Mouse (Mus musculus) thymus, postnatal 25 days (tissue): ENCODE measurements around the gene Cstf1.

ENCODE experiments used
- DNase-seq: peaks from one replicate; pipeline ENCODE4 v3.0.0; 2022

The Cstf1 gene

GRCm38 (mm10) chr2:172376999-172377515 is 6.6 kb downstream of the Cstf1 start:
- no peak for DNase-seq

DNA sequence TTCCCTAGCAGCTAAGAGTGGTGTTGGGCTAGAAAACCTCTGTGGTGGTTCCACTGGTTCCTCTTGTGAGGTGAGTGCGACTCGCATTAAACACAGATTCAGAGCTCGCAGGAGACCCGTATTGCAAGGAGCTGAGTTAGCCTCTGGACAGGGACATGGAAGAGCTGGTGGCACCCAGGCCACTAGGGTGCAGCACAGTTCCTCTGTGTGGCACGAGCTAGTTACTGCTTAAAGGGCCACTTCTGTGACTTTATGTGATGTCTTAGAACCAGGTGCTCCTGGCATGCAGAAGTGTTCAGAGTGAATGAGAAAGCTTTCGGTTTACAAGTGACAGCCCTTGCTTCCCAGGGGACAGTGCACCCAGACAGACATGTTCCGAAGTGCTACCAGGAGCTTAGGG is 7.9 kb downstream of the Cstf1 start:
- DNase-seq: peak; percentile 84

- no peak for DNase-seq
These were observed 10.0 kb downstream of the Cstf1 start for GRCm38 (mm10) chr2:172380513-172380912.

DNA sequence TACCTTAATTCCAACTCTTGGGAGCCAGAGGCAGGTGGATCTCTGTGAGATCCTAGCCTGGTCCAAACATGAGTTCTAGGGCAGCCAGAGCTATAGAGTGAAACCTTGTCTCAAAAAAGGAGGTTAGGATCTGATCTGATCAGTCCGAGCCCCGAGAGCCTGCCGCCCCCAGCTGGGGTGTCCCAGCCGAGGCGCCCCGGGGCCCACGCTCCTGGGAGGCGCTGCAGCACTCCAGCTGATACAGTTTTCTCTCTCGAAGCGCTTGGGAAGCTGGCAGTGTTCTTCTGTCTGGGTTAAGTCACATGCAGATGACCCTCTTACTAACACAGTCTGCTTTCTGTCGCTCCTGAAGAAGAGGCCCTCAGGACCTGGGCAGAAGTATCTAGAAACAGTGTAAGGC is 10.9 kb downstream of the Cstf1 start:
- peak; percentile 53 for DNase-seq

GRCm38 (mm10) chr2:172381898-172382297 is 11.4 kb downstream of the Cstf1 start:
- DNase-seq: peak; percentile 75

GRCm38 (mm10) chr2:172384715-172385114 is 14.2 kb downstream of the Cstf1 start:
- DNase-seq: no peak

- DNase-seq: peak; percentile 55
These were observed 19.9 kb downstream of the Cstf1 start for GRCm38 (mm10) chr2:172390341-172390740.

DNA sequence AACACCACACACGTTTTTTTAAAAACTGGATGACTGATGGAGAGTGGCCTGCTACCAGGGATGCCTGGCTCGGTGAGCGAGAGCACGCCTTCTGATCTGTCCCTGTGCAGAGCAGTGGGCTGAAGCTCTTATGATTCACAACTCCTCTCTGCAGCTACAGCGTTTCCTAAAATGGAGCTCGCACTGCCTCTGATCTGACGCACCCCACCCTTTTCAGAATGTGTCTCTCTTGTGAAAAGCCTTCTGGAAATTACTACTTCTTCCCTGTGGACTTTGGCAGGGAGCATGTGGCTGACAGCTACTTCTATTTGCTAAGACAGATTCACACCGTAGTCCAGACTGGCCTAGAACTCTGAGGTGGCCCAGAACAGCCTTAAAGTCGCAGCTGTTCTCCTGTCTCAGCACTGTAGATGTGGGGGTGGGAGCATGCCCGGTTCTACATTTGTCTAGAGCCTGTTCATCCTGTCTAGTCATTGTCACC is 21.6 kb downstream of the Cstf1 start:
- DNase-seq: peak; percentile 54

- DNase-seq: peak; percentile 71
These were observed 23.0 kb downstream of the Cstf1 start, which contains the start of gene Cass4 for GRCm38 (mm10) chr2:172393391-172394051. TSS of gene Cass4 (plus strand) at chr2:172393794.

DNA sequence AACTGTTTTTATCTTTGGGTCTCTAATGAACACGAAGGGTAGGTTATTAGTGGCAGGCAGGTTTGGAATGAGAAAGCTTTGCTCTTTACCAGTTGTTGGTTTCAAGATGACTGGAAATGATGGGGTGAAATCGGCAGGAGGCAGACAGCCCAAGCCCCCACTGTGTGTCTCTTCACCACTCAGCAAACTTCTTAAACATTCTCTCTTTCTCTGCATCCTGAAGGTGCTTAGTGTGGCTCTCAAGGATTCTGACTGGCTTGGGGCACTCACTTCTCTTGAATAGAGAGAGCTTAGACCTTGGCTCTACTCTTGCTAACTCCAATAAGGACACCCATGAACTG is 23.5 kb downstream of the Cstf1 start:
- no peak for DNase-seq

DNA sequence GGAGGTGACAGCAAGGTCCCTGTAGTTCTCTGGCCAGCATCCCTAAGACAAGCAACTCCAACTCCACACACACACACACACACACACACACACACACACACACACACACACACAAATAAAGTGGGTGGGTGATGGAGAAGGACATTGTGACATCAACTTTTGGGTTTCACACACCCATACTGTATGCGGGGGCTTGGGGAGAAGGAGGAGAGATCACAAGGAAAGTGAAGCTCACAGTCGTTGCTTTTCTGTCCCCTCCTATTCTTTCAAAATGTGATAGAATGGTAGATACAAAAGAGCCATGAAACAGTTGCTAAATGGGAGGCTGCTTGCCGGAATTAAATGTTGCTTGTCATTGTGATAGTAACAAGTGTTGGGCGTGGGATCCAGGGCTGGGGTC is 24.2 kb downstream of the Cstf1 start:
- no peak for DNase-seq

DNA sequence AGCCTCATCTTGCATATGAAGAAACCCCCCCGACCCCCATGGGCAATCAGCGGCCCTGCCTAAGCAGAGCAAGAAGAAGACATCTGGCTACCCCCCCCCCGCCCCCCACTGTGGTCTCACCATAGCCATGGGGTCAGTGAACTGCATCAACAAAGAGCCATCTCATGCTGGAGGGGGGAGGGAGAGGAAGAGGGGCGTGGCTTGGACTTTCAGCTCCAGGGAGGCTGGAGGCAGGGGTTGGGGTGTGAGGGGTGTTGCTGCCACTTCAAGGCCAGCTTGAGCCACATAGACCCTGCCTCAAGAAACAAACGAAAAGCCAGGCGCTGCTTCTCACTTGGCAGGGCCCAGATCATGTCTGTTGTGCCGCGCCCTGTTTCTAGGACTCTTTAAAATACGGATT is 25.5 kb downstream of the Cstf1 start:
- DNase-seq: no peak

DNA sequence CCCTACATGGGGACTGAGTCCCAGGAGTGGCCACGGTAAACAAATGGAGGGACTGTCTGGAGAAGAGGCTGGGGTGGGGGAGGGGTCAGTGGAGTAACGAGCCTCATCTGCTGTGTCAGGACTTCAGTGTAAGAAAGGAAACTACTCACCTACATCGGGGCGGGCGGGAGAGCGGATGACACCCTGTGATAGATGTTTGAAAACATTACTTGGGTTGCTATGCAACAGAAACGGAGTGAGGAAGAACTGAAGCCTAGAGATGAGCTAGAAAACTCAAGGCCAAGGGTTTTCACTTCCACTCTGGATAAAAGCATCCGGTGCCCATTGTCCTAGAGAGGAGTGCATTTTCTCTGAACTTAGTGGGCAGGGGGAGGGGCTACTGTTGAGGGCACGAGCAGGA is 29.4 kb downstream of the Cstf1 start:
- peak; percentile 44 for DNase-seq

- peak; percentile 47 for DNase-seq
These were observed 30.8 kb downstream of the Cstf1 start for GRCm38 (mm10) chr2:172401116-172401825.

DNA sequence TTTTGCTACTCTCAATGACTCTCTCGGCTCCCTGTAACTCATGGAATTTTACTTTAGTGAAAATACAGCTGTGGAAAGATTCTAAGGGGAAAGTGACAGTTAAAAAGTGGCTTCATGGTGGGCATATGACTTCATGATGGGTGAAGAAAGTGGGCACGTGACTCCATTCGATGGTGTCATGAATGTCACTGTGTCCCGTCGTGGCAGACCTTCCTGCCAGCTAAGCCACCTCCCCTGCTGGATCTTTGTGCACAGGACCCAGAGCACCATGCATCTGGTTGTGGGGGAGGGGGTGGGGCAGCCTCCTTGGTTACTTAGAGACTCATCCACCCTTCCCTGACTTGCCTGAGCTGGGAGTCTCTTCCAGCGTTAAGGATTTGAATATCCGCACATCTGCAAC is 33.8 kb downstream of the Cstf1 start:
- no peak for DNase-seq

DNA sequence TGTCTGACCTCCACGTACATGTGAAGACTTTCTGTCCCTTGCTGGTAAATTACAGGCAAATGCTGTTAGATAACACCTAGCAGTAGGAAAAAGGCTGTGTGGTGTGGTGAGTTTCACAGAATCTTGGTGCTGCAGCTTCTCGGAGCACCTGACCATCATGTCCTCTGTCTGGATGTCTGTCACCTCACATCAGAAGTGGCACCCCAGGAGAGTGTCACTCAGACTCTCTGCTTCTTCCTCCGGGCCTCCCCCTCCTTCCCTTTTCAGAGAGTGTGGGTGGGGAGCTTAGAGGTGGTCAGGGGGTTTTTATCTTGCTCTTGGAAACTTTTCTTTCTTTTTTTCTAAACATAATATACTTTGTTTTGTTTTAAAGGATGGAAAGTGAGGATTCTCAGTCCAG is 34.5 kb downstream of the Cstf1 start:
- DNase-seq: no peak

DNA sequence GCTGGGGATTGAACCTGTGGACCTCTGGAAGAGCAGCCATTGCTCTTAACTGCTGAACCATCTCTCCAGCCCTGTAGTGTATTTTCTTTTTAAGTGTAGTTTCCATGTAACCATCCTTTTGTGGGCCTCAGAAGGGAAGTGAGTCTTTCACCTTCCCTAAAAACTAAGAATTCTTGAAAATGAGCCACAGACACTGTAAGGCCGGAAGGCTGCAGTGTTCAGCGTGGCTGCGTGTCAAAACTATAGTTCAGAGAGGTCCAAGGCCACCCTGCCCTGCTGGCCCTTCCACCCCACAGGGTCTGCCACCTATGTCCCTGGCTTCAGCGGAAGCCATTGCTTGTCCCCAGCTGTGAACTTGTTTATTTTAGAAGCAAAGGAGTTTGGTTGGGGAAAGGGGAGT is 35.7 kb downstream of the Cstf1 start:
- no peak for DNase-seq

DNA sequence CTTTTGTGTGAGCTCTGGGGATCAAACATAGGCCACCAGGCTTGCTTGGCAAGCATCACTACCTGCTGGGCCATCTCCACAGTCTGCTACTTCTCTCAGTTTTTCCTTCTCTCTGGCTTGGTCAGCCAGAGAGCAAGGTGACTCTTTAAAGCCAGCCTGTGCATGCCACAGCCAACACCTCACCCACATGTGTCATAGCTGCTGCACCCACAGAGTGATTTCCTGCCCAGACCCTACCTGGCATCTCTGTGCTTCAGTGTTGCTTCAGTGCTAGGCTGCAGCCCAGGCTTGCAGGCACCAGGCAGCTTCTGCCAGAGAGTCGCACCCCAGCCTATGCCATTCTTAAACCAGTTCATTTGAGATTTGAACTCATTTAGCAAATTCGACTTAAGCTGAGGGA is 37.0 kb downstream of the Cstf1 start:
- DNase-seq: no peak

DNA sequence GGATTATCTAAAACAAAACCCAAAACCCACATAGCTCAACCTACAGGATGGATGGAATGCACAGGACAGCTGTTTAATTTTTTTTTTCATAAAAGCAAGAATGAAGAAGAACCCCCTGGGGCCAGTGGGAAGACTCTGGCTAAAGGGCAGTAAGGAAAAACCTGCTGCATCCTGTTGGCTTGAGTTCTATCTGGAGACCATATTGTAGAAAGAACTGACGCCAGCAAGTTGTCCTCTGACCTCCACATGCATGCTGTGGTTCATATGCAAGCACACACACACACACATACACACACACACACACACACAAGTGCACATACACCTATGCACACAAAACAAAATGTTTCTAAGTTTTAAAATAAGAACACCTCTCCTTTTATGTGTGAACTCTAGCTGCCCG is 40.2 kb downstream of the Cstf1 start:
- no peak for DNase-seq

DNA sequence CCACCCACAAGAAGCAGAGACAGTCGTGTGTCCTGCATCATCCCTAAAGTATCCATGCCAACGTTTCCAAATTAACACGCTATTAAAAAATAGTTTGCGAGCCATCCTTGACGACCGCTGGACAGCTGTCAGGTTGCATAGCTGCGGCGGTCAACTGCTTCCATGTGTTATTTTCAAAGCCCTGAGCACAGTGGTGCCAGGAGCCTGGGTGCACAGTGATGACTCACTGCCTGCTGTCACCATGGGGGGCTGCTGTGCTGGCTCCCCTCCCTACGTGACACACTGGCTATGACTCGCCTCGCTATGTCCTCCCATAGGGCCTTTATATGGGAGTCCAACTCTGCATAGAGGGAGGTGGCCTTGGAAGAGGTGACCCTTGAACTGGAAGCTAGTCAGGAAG is 40.6 kb downstream of the Cstf1 start:
- DNase-seq: no peak

DNA sequence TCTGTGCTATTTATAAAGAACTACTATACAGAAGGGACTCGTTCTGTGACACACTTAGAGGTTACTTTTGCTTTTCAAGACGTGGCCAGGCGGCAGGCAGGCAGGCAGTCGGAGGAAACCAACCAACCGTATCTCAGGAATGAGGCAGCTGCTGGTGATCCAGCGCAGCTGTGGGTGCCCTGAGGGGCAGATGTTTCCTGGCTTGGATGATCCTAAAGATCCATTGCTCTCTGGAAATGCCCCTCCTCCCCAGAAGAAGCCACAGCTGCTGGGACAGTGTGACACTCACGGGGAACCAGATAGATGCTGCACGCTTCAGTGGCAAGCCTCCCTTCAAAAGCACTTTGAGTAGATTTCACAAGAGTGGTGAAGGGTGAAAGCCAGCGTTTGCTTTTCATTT is 42.0 kb downstream of the Cstf1 start:
- DNase-seq: no peak

GRCm38 (mm10) chr2:172413273-172413672 is 42.8 kb downstream of the Cstf1 start:
- no peak for DNase-seq

- no peak for DNase-seq
These were observed 43.4 kb downstream of the Cstf1 start for GRCm38 (mm10) chr2:172413894-172414293.

- DNase-seq: no peak
These were observed 45.7 kb downstream of the Cstf1 start for GRCm38 (mm10) chr2:172416218-172416617.

- DNase-seq: no peak
These were observed 46.4 kb downstream of the Cstf1 start for GRCm38 (mm10) chr2:172416876-172417275.
